Mouse (Mus musculus) MEL (cell line): ENCODE data around the gene Ap1ar.

Source experiments
- CHD2 ChIP-seq: IDR thresholded peaks from 2 replicates; pipeline ENCODE4 v1.6.1; 2011; ENCODE audit warnings: low read length, improper control_type of control experiment
- CTCF ChIP-seq, 3 experiments: IDR thresholded peaks in 2 of 3; conservative IDR thresholded peaks in 1 of 3; 2 replicates each; pipeline ENCODE4 v1.5.1; 2011 to 2012; ENCODE audit warnings: low read length in 3 of 3, low read depth in 2 of 3, mild to moderate bottlenecking in 2 of 3, improper control_type of control experiment in 1 of 3, inconsistent platforms in 1 of 3, mixed read lengths in 1 of 3, moderate library complexity in 1 of 3; ENCODE audit not compliant: control insufficient read depth in 1 of 3, insufficient read depth in 1 of 3, poor library complexity in 1 of 3, severe bottlenecking in 1 of 3
- ELF1 ChIP-seq: IDR thresholded peaks from 2 replicates; pipeline ENCODE4 v1.6.1; 2014; ENCODE audit warnings: low read depth, mild to moderate bottlenecking, inconsistent platforms, low read length, improper control_type of control experiment, moderate library complexity
- EP300 ChIP-seq, 2 experiments: IDR thresholded peaks; 2 replicates each; pipeline ENCODE4 v1.6.1; 2011; ENCODE audit warnings: improper control_type of control experiment in 2 of 2, low read length in 2 of 2, low read depth in 1 of 2, mild to moderate bottlenecking in 1 of 2
- ETS1 ChIP-seq: IDR thresholded peaks from 2 replicates; pipeline ENCODE4 v1.6.1; 2012; ENCODE audit warnings: low read depth, mild to moderate bottlenecking, inconsistent platforms, low read length, improper control_type of control experiment, moderate library complexity
- MEF2A ChIP-seq: IDR thresholded peaks from 2 replicates; pipeline ENCODE4 v1.6.1; 2014; ENCODE audit warnings: low read depth, mild to moderate bottlenecking, inconsistent platforms, low read length, improper control_type of control experiment; ENCODE audit not compliant: poor library complexity, insufficient replicate concordance, severe bottlenecking; ENCODE audit errors: extremely low read depth
- MYC ChIP-seq: IDR thresholded peaks from 2 replicates; pipeline ENCODE4 v1.6.1; 2011; ENCODE audit warnings: low read depth, mild to moderate bottlenecking, low read length, improper control_type of control experiment, moderate library complexity
- NELFE ChIP-seq: IDR thresholded peaks from 2 replicates; pipeline ENCODE4 v1.6.1; 2011; ENCODE audit warnings: low read depth, low read length, improper control_type of control experiment
- POLR2A ChIP-seq, 2 experiments: IDR thresholded peaks; 2 replicates each; pipeline ENCODE4 v1.6.1; 2011 to 2012; ENCODE audit warnings: low read length in 2 of 2, mild to moderate bottlenecking in 2 of 2, control low read depth in 1 of 2, improper control_type of control experiment in 1 of 2, low read depth in 1 of 2, moderate library complexity in 1 of 2; ENCODE audit not compliant: control insufficient read depth in 1 of 2, insufficient read depth in 1 of 2, poor library complexity in 1 of 2
- SIN3A ChIP-seq: IDR thresholded peaks from 2 replicates; pipeline ENCODE4 v1.6.1; 2012; ENCODE audit warnings: low read length, improper control_type of control experiment, inconsistent platforms
- TAL1 ChIP-seq: IDR thresholded peaks from 2 replicates; pipeline ENCODE4 v1.6.1; 2012; ENCODE audit warnings: mild to moderate bottlenecking, inconsistent platforms, low read length, moderate library complexity, mixed read lengths
- USF1 ChIP-seq: IDR thresholded peaks from 2 replicates; pipeline ENCODE4 v1.6.1; 2014; ENCODE audit warnings: low read depth, mild to moderate bottlenecking, inconsistent platforms, low read length, improper control_type of control experiment, moderate library complexity
- USF2 ChIP-seq, 2 experiments: IDR thresholded peaks; 2 replicates each; pipeline ENCODE4 v1.6.1; 2011 to 2012; ENCODE audit warnings: improper control_type of control experiment in 2 of 2, low read length in 2 of 2, borderline replicate concordance in 1 of 2, inconsistent platforms in 1 of 2, low read depth in 1 of 2, mild to moderate bottlenecking in 1 of 2; ENCODE audit not compliant: insufficient read depth in 1 of 2

DNA sequence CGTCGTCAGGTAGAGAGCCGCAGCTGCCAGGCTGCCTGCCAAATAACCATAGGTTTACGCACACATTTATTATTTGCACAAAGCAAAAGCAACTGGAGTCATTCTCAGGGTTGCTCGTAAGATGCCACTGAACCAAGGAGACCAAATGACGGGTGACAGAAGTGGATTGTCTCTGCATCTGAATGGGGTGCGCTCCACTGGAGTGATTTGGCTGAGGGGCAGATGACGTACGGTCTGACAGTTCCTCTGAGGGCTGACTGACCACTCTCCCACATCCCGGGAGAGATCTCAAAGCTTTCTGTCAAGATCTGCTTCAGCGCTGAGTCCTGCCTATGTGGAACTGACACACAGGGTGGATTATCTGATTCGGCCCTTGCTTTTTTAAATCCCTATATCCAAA is 32.3 kb downstream of the Ap1ar start:
- TF ChIP-seq MYC (no peak), EP300 (IDR thresholded peaks at IDR 0.05; ENCODE audit: low read depth in 1 of 2, low read length in 2 of 2) (no peak), CTCF (IDR thresholded peaks at IDR 0.05 in 2 of 3, conservative IDR thresholded peaks at IDR 0.05 in 1 of 3; ENCODE audit: control insufficient read depth in 1 of 3, insufficient read depth in 1 of 3, low read depth in 2 of 3, low read length in 3 of 3, poor library complexity in 1 of 3, severe bottlenecking in 1 of 3) (no peak), TAL1 (no peak), ETS1 (no peak), POLR2A (IDR thresholded peaks at IDR 0.05; ENCODE audit: control insufficient read depth in 1 of 2, insufficient read depth in 1 of 2, low read depth in 1 of 2, low read length in 2 of 2, poor library complexity in 1 of 2) (no peak), ELF1 (no peak), USF2 (IDR thresholded peaks at IDR 0.05; ENCODE audit: borderline replicate concordance in 1 of 2, insufficient read depth in 1 of 2, low read depth in 1 of 2, low read length in 2 of 2) (no peak), NELFE (no peak), SIN3A (no peak), CHD2 (no peak), USF1 (no peak), MEF2A (no peak)
